Mouse (Mus musculus) liver, adult 2 months (tissue): ENCODE data around the gene Nek7.

Experiments
- CTCF ChIP-seq: fragments of 200-500 bp; IDR thresholded peaks from 2 replicates; pipeline ENCODE4 v1.5.1; 2011; ENCODE audit warnings: low read depth, low read length, control low read depth
- POLR2A ChIP-seq: fragments of 200-500 bp; IDR thresholded peaks from 2 replicates; pipeline ENCODE4 v1.6.1; 2011; ENCODE audit warnings: low read length, control low read depth; ENCODE audit not compliant: insufficient read depth; ENCODE audit errors: extremely low read depth

DNA sequence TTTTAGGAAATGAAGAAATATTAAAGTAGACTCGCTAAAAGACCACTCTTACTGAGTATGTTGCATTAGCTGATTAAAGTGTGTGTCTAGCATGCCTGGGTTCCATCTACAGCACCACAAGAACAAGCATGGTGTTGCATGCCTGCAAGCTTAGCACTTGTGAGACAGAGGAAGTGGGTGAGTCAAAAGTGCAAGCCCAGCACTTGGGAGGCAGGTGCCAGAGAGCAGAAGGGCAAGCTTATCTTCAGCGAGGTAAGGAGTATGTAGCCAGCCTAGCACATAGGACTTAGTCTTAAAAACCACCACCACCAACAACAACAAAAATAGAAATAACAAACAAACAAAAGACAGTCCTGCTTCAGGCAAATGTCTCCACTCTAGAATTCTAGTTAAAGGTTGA lies 103.0 kb downstream of the Nek7 start:
- no peak for TF ChIP-seq POLR2A
- no peak for TF ChIP-seq CTCF
